Mouse (Mus musculus) forebrain, postnatal 0 days (tissue): ENCODE results near the gene Taf3. TPM values are rescaled to one million over a fixed set of nuclear protein-coding genes. Genes with fewer than 3 reads are reported as not detected.

Source experiments
- ATAC-seq: fragments of 200-750 bp; cut with Nextera tagmentation; 2 replicates; pipeline ENCODE4 v1.8.0; 2017; ENCODE audit warnings: mild to moderate bottlenecking, moderate library complexity
- DNase-seq: peaks from one replicate; pipeline ENCODE4 v3.0.0-alpha.2; 2015
- H3K27ac ChIP-seq: fragments of 300-500 bp; sonication (generic); 2 replicates; pipeline ENCODE4 v1.5.1; 2014; ENCODE audit warnings: low read depth, mild to moderate bottlenecking, antibody characterized with exemption, low read length, moderate library complexity, mixed read lengths
- H3K27me3 ChIP-seq: fragments of 300-500 bp; sonication (generic); 2 replicates; pipeline ENCODE4 v1.6.1; 2014; ENCODE audit warnings: mild to moderate bottlenecking, low read length, mixed read lengths; ENCODE audit not compliant: insufficient read depth
- H3K36me3 ChIP-seq: fragments of 300-500 bp; sonication (generic); 2 replicates; pipeline ENCODE4 v1.6.1; 2014; ENCODE audit warnings: mild to moderate bottlenecking, moderate library complexity; ENCODE audit not compliant: insufficient read depth
- H3K4me1 ChIP-seq: fragments of 300-500 bp; sonication (generic); 2 replicates; pipeline ENCODE4 v1.6.1; 2014; ENCODE audit warnings: antibody characterized with exemption; ENCODE audit not compliant: insufficient read depth
- H3K4me2 ChIP-seq: fragments of 300-500 bp; sonication (generic); 2 replicates; pipeline ENCODE4 v1.6.1; 2014; ENCODE audit warnings: low read depth, mild to moderate bottlenecking, moderate library complexity
- H3K4me3 ChIP-seq: fragments of 300-500 bp; sonication (generic); 2 replicates; pipeline ENCODE4 v1.5.1; 2014; ENCODE audit warnings: low read depth, low read length, mixed read lengths
- H3K9ac ChIP-seq: fragments of 300-500 bp; sonication (generic); 2 replicates; pipeline ENCODE4 v1.6.1; 2014; ENCODE audit warnings: mild to moderate bottlenecking
- H3K9me3 ChIP-seq: fragments of 300-500 bp; sonication (generic); 2 replicates; pipeline ENCODE4 v1.6.1; 2016; ENCODE audit warnings: low read length
- CTCF ChIP-seq: sonication (generic); IDR thresholded peaks from 2 replicates; pipeline ENCODE4 v1.5.1; 2016; ENCODE audit warnings: antibody characterized with exemption, control low read depth, low read depth
- WGBS: fragments of 180-500 bp; shearing (Covaris S2); extraction: QIAGEN DNeasy Blood & Tissue Kit; methylation state at CpG from one replicate; pipeline ENCODE4 v1.1.7; 2014; 5-methylcytosine and 5-hydroxymethylcytosine counted together
- polyA plus RNA-seq: library from polyadenylated mRNA; unstranded; fragments of >200 nt; fragmentation: Nextera tagmentation; extraction: Ambion mirVana; gene quantifications from 2 replicates; pipeline ENCODE4 v1.2.1, GENCODE M21; 2015
- total RNA-seq: library from RNA; depleted of rRNA; stranded (reverse); fragments of >200 nt; gene quantifications from 2 replicates; pipeline ENCODE4 v1.2.3, GENCODE M21; 2014; rRNA removed

Taf3 gene
- total RNA-seq (3.5 and 4.1 TPM in 2 replicates), polyA plus RNA-seq (6.2 and 9.6 TPM in 2 replicates)

GRCm38 (mm10) chr2:10048461-10048860, at the start of gene Taf3:
Gene Taf3, minus strand, starts transcription at chr2:10048596.
- no peaks in the 10 kb centered on the region for H3K9me3 ChIP-seq
- ATAC-seq (peak; percentile 98), DNase-seq (peak; percentile 95)
- H3K4me1 ChIP-seq = no peaks in the 10 kb centered on the region; the same call in none of the 2 replicates
- peak within 1 kb of the TSS; percentile 93 for H3K4me3 ChIP-seq
- H3K27ac ChIP-seq = peak within 1 kb of the TSS; percentile 85
- peak within 1 kb of the TSS; percentile 75 for H3K9ac ChIP-seq
- peak within 1 kb of the TSS; percentile 88 for H3K4me2 ChIP-seq
- H3K36me3 ChIP-seq = no peaks in the 10 kb centered on the region; the same call in 1 of the 2 replicates
- no peaks in the 10 kb centered on the region for H3K27me3 ChIP-seq
- WGBS = 2% methylated on average over 36 of the region's 36 CpGs
- TF ChIP-seq CTCF = peak; percentile 23; the same call in 1 of the 2 replicates

GRCm38 (mm10) chr2:10094327-10095100, 46.1 kb upstream of the Taf3 start:
- no peaks in the 10 kb centered on the region for H3K27me3 ChIP-seq
- TF ChIP-seq CTCF = no peak
- no peak overlapping the region for H3K4me3 ChIP-seq
- ATAC-seq (no peak), DNase-seq (no peak)
- no peak overlapping the region for H3K4me2 ChIP-seq
- H3K9ac ChIP-seq = no peak overlapping the region
- no peak overlapping the region for H3K27ac ChIP-seq
- H3K4me1 ChIP-seq = no peaks in the 10 kb centered on the region
- H3K9me3 ChIP-seq = no peaks in the 10 kb centered on the region
- 91% methylated on average over 14 of the region's 14 CpGs for WGBS
- H3K36me3 ChIP-seq = peaks cover 28% of the 10 kb centered on the region

GRCm38 (mm10) chr2:10087256-10087850, 39.0 kb upstream of the Taf3 start:
- ATAC-seq (no peak), DNase-seq (no peak)
- no peaks in the 10 kb centered on the region for H3K27me3 ChIP-seq
- H3K27ac ChIP-seq = no peak overlapping the region
- H3K4me3 ChIP-seq = no peak overlapping the region
- 84% methylated on average over 8 of the region's 8 CpGs for WGBS
- H3K9me3 ChIP-seq = no peaks in the 10 kb centered on the region
- no peak overlapping the region for H3K9ac ChIP-seq
- no peaks in the 10 kb centered on the region for H3K4me1 ChIP-seq
- no peak for TF ChIP-seq CTCF
- H3K4me2 ChIP-seq = no peak overlapping the region
- H3K36me3 ChIP-seq = peaks cover 36% of the 10 kb centered on the region

- no peaks in the 10 kb centered on the region for H3K9me3 ChIP-seq
- DNase-seq (no peak), ATAC-seq (no peak)
- 84% methylated on average over 1 of the region's 1 CpGs for WGBS
- H3K9ac ChIP-seq = no peak overlapping the region
- H3K4me1 ChIP-seq = peaks cover 24% of the 10 kb centered on the region
- H3K4me3 ChIP-seq = no peak overlapping the region
- H3K36me3 ChIP-seq = peaks cover 12% of the 10 kb centered on the region; the same call in 1 of the 2 replicates
- no peaks in the 10 kb centered on the region for H3K27me3 ChIP-seq
- no peak overlapping the region for H3K27ac ChIP-seq
- no peak overlapping the region for H3K4me2 ChIP-seq
- TF ChIP-seq CTCF = no peak
These were observed 34.3 kb upstream of the Taf3 start for GRCm38 (mm10) chr2:10082737-10083136.

- ATAC-seq (no peak), DNase-seq (no peak)
- peaks cover 28% of the 10 kb centered on the region for H3K4me1 ChIP-seq
- H3K9me3 ChIP-seq = no peaks in the 10 kb centered on the region
- peak overlapping the region; percentile 93 for H3K4me3 ChIP-seq
- no peak overlapping the region for H3K27ac ChIP-seq
- H3K4me2 ChIP-seq = peak overlapping the region; percentile 65
- peak overlapping the region; percentile 98; the same call in 1 of the 2 replicates for H3K9ac ChIP-seq
- TF ChIP-seq CTCF = no peak
- no peaks in the 10 kb centered on the region for H3K27me3 ChIP-seq
- peaks cover 5% of the 10 kb centered on the region; the same call in 1 of the 2 replicates for H3K36me3 ChIP-seq
- WGBS = 91% methylated on average over 5 of the region's 5 CpGs
These were observed 33.2 kb upstream of the Taf3 start for GRCm38 (mm10) chr2:10081453-10082080.

GRCm38 (mm10) chr2:10080310-10081010, 32.1 kb upstream of the Taf3 start, which contains the start of the genes Atp5c1 and Kin:
Gene Atp5c1, minus strand, starts transcription at chr2:10080510.
Gene Kin, plus strand, starts transcription at chr2:10080593.
- peak within 1 kb of the TSS; percentile 98 for H3K9ac ChIP-seq
- H3K4me1 ChIP-seq = peaks cover 28% of the 10 kb centered on the region
- H3K27me3 ChIP-seq = no peaks in the 10 kb centered on the region
- ATAC-seq (peak; percentile 99), DNase-seq (peak; percentile 99)
- WGBS = under 1% methylated on average over 61 of the region's 61 CpGs
- peak within 1 kb of the TSS; percentile 93 for H3K4me3 ChIP-seq
- no peaks in the 10 kb centered on the region; the same call in 1 of the 2 replicates for H3K36me3 ChIP-seq
- H3K9me3 ChIP-seq = no peaks in the 10 kb centered on the region
- peak; percentile 76 for TF ChIP-seq CTCF
- peak within 1 kb of the TSS; percentile 65 for H3K4me2 ChIP-seq
- peak within 1 kb of the TSS; percentile 97 for H3K27ac ChIP-seq
